9 mouse cellular contexts compared by ENCODE assay signal in the genomic region with DNA sequence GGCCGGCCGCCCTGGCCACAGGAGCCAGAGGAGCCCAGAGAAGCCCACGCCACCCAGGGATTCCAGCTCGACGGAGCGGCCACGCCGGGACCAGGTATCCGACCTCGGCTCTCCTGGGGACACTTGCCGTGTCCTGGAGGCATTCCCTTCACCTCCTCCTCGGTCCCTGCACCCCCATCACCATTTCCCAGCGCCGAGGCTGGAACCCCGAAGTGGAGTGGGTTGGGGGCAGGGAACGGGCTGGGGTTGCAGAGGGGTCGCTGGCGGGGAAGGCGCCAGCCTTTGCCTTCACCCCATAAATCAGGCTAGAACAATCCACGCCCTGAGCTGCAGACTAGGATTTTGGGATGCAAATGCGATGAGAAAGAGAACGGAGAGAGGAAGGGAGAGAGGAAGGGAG. TPM values are rescaled to one million over a fixed set of nuclear protein-coding genes. Genes with fewer than 3 reads are reported as not detected.
A peak's percentile ranks its signal among the peaks of the same experiment; 100 is the strongest.
DNase-seq lines count a peak whose midpoint lies in the region; ATAC-seq and TF ChIP-seq lines count a peak whose summit lies in the region.
"Had no signal": no experiment of that assay in that cellular context is flagged by ENCODE, and none has a peak within 500 bp of the region (broad histone marks: within the 10 kb centered on the region; RNA-seq: fewer than 3 reads in every experiment).

No protein-coding gene starts in this region.

- no peak for DNase-seq in kidney, adult 8-10 months
- DNase-seq in cerebellum, postnatal 10 days, result peak; percentile 55 to 64
- peak; percentile 65 for DNase-seq in forebrain, postnatal 0 days
- no peak for DNase-seq in midbrain, embryonic 10.5 days (ENCODE audit: low spot score)
- no peak for DNase-seq in B cell, adult 2 months
- no peak for DNase-seq in spleen, adult 12 weeks (ENCODE audit: low spot score)
- DNase-seq in ovary, postnatal 36 days (ENCODE audit: low spot score), result no peak

- no peak overlapping the region for H3K9ac ChIP-seq in kidney, embryonic 16.5 days (replicated peaks; ENCODE audit: low read length)
- peak overlapping the region; percentile 100 for H3K9ac ChIP-seq in forebrain, postnatal 0 days

- no peaks in the 10 kb centered on the region for H3K9me3 ChIP-seq in kidney, embryonic 16.5 days (ENCODE audit: low read length)
- H3K9me3 ChIP-seq in forebrain, postnatal 0 days (ENCODE audit: low read length), result no peaks in the 10 kb centered on the region
- no peaks in the 10 kb centered on the region for H3K9me3 ChIP-seq in midbrain, embryonic 10.5 days (replicated peaks)

- no peak for ATAC-seq in kidney, embryonic 16.5 days (ENCODE audit: low FRiP score, low TSS enrichment)
- no peak for ATAC-seq in forebrain, postnatal 0 days
- ATAC-seq: Patski had no signal

- H3K4me2 ChIP-seq in kidney, embryonic 16.5 days (replicated peaks; ENCODE audit: low read depth, low read length), result peak overlapping the region; percentile 56
- peak overlapping the region; percentile 95 for H3K4me2 ChIP-seq in forebrain, postnatal 0 days (ENCODE audit: low read depth)

- no peak overlapping the region for H3K27ac ChIP-seq in kidney, embryonic 16.5 days (ENCODE audit: low read length)
- peak overlapping the region; percentile 98 for H3K27ac ChIP-seq in forebrain, postnatal 0 days (ENCODE audit: low read depth, low read length)
- peak overlapping the region; percentile 95 for H3K27ac ChIP-seq in midbrain, embryonic 10.5 days (replicated peaks)

- WGBS in kidney, embryonic 16.5 days, result 1% methylated on average over 22 of the region's 22 CpGs
- under 1% methylated on average over 22 of the region's 22 CpGs for WGBS in forebrain, postnatal 0 days
- under 1% methylated on average over 22 of the region's 22 CpGs for WGBS in midbrain, embryonic 10.5 days

- peak overlapping the region; percentile 43 for H3K4me3 ChIP-seq in kidney, embryonic 16.5 days (ENCODE audit: low read length)
- peak overlapping the region; percentile 92 for H3K4me3 ChIP-seq in forebrain, postnatal 0 days (ENCODE audit: low read depth, low read length)
- peak overlapping the region; percentile 64 for H3K4me3 ChIP-seq in midbrain, embryonic 10.5 days

- peaks cover 17% of the 10 kb centered on the region for H3K4me1 ChIP-seq in kidney, embryonic 16.5 days (ENCODE audit: insufficient read depth, low read length)
- 0 out of 2 replicates have a peak, but pooled peaks cover 6% of the 10 kb centered on the region for H3K4me1 ChIP-seq in forebrain, postnatal 0 days (ENCODE audit: insufficient read depth)
- peaks cover 99% of the 10 kb centered on the region for H3K4me1 ChIP-seq in midbrain, embryonic 10.5 days

- peaks cover 100% of the 10 kb centered on the region for H3K27me3 ChIP-seq in kidney, embryonic 16.5 days (ENCODE audit: insufficient read depth, low read length)
- no peaks in the 10 kb centered on the region for H3K27me3 ChIP-seq in forebrain, postnatal 0 days (ENCODE audit: insufficient read depth, low read length)
- H3K27me3 ChIP-seq in midbrain, embryonic 10.5 days (ENCODE audit: low read depth, poor library complexity, severe bottlenecking), result peaks cover 100% of the 10 kb centered on the region

- TF ChIP-seq CTCF in forebrain, postnatal 0 days (IDR thresholded peaks at IDR 0.05; ENCODE audit: low read depth), result no peak

- H3K36me3 ChIP-seq in kidney, embryonic 16.5 days (ENCODE audit: insufficient read depth, low read length), result no peaks in the 10 kb centered on the region
- peaks cover 28% of the 10 kb centered on the region for H3K36me3 ChIP-seq in forebrain, postnatal 0 days (ENCODE audit: insufficient read depth)
- peaks cover 41% of the 10 kb centered on the region for H3K36me3 ChIP-seq in midbrain, embryonic 10.5 days

RNA-seq across cellular contexts. Expression of a gene that starts 39.2 kb away (rescaled TPM):
- polyA plus RNA-seq in kidney, embryonic 16.5 days (2015; fragmentation: Nextera tagmentation; extraction: Ambion mirVana), result 37.1 and 37.7 TPM in 2 replicates
- total RNA-seq in forebrain, postnatal 0 days (2014; rRNA removed), result 51.1 and 52.9 TPM in 2 replicates
- polyA plus RNA-seq in forebrain, postnatal 0 days (2015; fragmentation: Nextera tagmentation; extraction: Ambion mirVana), result 17.4 and 19.4 TPM in 2 replicates
- polyA plus RNA-seq in midbrain, embryonic 10.5 days (2016; fragmentation: Nextera tagmentation; extraction: Ambion mirVana), result 41.3 and 43.2 TPM in 2 replicates

Comparison
In these comparisons a context has a peak if more than half of its experiments do, and no peak if none do; other contexts are left out.
1. DNase-seq: peak in cerebellum, postnatal 10 days (2 of 2) and forebrain, postnatal 0 days (single experiment); none in kidney, adult 8-10 months (0 of 2), midbrain, embryonic 10.5 days (single experiment), B cell, adult 2 months (0 of 2), spleen, adult 12 weeks (single experiment) and ovary, postnatal 36 days (single experiment).
2. Peak in every context shown above with its lines, with median percentiles within 50 percentile points of each other: H3K4me3 ChIP-seq.